Mouse (Mus musculus) layer of hippocampus, adult 8-10 months (tissue): ENCODE results near the gene Sh2d4b. TPM values are rescaled to one million over a fixed set of nuclear protein-coding genes. Genes with fewer than 3 reads are reported as not detected.

Source experiments
- DNase-seq, 2 experiments: peaks; one replicate each; pipeline ENCODE4 v3.0.0; 2022; ENCODE audit warnings: low spot score in 2 of 2
- total RNA-seq, 4 experiments: library from RNA; stranded (reverse); gene quantifications; 2 replicates each; pipeline ENCODE4 v1.2.4; 2022

The Sh2d4b gene
- 1 to 10 TPM; 1.7 to 2.6 (median 2.4) TPM for total RNA-seq

DNA sequence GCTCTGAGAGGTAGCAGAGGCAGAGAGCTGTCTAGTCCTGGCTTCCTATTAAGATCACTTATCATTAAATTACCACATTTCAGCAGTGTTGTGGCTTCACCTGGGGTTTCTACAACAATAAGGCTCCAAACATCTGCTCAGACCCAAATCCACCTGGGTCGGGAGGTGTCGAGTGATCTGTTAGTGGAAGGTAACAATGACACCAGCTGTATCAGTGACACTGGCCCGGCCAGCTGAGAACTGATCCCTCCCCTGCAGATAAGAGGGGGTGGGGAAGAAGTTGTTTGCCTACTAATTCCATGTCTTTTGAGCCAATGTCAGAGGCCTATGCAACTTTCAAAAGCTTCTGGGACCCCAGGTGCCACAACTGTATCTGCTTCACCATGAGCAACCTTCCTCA lies at the start of gene Sh2d4b:
TSS of gene Sh2d4b (minus strand) at position 71 of the 400 bp plus-strand sequence.
- DNase-seq = no peak

DNA sequence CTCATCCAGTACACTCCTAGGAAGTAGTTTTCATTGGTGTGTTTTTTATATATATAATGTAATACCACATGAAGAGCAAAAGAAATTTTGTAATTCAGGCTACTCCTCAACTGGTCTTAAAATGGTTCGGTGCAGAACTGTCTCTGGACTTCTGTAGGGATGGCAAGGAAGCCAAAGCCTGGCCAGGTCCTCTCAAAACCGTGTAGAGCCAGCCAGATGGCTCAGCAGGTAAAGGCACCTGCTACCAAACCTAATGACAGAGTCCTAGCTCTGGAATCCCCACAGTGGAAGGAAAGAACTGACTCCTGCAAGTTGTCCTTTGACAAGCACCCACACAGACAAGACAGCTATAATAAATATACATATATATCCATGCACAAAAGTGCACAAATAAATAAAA lies 49.4 kb upstream of the Sh2d4b start:
- DNase-seq = no peak

DNA sequence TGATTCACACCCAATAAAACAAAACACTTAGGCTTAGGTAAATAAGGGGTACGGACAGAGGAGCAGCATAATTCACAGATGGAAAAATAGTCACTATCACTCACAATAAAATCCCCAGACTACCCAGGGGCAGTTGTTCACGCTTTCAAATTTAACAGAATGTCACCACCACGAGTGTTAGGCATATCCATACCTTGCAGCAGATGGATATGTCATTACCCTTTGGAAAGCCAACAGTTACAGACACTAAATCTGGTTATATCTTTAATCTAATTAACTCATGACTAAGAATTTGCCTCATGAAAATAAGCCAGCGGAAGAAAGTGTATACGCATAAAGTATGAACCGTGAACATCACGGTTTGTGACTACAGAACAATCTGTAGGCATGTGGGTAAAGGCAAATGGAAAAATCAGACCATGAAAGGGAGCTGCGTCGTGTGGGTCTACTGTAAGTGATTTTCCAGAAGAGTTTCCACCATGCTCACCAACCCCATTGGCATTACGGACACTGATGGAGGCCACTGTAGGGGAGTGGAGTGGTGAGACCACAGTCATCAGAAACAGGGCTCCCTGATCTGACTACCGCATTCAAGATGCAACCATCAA lies 45.4 kb upstream of the Sh2d4b start:
- DNase-seq = no peak

DNA sequence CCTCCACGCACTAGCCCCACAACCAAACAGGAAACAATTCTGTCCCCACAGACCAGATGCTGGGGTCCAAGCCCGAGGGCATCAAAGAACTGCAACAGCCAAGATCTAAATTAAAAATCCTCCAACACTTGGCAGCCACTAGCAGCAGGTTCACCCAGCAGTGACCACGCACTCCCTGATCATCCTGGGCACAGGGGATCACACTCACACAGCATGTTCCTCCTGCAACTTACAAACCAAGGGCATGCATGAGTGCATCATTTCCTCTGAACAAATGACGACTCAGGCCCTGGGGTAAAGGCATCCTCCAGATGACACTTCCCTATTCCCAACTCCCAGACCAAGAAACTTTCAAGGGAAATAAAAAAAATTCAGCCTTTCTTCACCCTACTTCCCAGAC lies 44.0 kb upstream of the Sh2d4b start:
- DNase-seq = no peak

DNA sequence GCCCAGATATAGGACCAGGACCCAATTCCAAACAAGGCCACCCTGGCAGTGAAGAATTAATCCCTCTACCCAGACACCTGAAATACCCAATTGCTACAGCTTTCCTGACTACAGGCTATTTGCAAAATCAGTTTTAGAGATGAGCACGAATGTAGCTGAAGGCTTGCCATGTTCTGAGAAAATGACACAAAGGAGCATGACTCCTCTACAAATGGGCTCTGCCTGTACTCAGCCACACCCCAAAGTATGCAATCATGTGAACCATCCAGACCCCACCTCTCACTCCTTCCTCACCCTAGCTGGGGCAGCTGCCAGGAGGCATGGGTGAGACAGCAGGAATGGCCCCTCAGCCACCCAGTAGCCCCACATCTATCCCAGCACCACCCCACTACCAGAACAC lies 42.4 kb upstream of the Sh2d4b start:
- DNase-seq = no peak

DNA sequence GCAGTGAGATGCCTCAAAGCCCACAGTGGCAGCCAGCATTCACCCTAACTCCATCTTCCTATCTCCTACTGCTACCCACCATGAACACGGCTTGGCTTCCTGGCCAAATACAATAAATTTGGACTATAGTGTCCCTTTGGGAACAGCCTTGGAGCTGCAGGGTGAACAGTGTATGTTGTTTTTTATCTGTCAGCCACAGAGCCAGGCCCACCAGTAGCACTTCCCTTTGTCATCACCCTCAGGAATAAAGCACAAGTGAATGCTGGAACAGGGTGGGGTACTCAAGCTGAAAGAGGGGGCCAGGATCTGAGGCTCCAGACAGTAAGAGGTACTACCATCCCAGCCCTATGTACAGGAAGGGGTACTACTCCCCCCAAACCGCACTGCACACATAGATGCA lies 42.0 kb upstream of the Sh2d4b start:
- no peak for DNase-seq

DNA sequence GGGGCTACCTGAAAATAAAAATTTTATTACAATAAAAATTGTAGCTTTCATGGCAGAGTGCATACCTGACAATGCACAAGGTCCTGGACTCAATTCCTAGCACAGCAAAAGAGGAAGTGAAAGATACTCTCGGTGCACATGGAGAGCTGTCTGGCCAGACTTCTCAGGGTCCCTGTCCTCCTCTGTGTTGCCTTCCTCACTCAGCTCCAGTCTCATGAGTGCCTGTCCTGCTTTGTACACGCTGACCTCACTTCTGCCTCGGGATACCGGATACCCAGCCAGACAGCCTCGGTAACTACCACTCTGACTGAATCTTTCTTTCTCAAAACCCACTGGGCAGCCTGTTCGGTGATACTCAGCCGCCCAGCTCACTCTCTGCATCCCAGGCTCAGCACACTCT lies 40.3 kb upstream of the Sh2d4b start:
- no peak for DNase-seq

DNA sequence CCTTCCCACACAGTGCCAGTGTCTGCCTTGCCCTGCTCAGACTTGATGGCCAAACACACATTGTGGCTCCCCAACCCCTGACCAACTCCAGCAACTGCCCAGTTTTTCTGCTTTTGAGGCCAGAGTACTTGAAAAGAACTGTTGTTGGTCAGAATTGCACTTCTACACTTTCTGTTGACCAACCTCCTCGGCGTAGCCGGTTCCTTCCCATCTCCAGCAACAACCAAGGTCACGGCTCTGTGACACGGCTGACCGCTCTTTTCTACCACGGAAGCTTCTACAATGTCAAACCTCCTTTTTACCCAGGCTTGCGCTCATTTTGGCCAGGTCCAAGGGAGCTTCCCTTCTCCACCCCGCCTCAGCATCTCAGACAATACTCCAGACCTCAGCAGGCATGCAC lies 39.2 kb upstream of the Sh2d4b start:
- DNase-seq = no peak

DNA sequence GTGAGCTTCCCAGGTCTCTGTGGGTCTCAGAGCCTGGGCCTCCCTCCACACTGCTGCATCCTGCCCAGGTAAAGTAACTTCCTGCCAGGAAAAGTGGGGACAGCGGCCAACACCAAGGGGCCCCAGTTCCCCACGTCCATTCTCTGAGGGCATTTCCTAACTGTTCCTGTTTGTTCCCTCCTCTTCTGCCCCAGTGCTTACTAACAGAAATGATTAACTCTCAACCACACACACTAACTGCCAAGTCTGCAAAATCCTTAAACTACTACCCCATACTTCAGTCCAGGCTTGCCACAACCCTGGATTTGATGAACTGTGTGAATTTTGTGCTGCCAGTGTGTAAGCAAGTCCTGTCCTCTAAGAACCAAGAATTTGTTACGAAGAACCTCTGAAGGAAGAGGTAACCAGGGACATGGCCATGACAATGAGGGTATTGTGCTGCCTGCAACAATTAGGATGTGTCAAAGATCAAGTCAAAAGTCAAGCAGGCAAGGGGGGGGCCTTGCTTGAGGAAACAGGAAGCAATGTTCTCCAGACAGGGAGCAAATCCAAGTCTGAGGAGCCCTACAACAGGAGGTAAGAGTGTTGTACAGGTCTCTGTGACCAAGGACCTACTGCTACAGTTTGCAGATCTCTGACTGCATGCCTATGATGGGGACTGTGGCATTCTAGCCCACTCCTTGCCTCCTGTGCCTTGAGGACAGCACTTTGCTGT lies 38.2 kb upstream of the Sh2d4b start:
- no peak for DNase-seq

DNA sequence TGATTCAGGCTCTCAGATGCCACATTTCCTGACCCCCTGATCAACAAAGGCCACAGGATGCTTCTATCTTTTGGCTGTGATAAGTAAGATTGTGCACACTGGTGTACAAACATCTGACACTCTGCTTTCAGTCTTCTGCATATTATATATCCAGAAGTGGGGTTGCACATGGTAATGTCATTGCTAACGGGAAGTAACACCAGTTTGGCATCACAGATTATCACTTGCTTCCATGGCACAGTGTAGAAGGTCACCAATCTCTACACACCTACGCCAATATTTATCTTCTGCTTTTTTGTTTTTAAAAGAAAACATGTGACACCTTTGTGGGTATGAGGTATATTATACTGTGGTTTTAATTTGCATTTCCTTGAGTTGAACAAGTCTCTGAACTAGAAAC lies 36.9 kb upstream of the Sh2d4b start:
- no peak for DNase-seq

DNA sequence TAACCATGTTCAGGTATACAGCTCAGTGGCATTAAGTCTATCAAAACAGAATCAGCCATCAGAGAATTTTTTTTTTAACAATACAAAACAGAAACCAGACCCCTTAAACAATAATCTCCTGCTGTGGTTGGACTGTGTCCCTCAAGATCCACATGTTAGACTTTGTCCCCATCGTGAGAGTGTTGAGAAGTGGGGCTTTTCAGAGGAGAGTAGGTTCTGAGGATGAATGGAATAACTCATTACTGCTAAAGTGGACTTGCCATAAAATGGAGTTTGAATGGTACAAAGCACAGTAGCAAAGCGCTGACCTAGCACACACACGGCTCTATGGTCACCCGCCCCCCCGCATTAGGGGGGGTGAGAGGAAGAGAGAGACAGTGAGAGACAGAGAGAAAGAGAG lies 35.8 kb upstream of the Sh2d4b start:
- DNase-seq = no peak

DNA sequence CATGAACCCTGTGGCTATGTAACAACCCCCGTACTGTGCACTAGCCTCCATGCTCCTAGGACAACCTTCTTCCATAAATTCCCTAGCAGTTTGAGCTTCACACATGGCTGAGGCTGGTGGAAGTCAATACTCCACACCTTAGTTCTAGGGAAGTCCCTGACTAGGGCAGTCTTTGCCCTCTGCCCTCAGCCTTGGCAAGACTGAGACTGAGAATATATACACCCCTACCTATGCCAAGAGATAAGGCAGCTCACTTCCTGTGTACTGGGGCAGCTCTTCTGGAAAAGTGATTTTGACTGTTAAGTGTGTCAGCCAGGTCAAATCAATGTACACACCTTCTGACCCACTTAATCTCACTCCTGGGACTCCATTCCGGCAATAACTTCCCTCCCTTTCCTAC lies 34.0 kb upstream of the Sh2d4b start:
- no peak for DNase-seq

DNA sequence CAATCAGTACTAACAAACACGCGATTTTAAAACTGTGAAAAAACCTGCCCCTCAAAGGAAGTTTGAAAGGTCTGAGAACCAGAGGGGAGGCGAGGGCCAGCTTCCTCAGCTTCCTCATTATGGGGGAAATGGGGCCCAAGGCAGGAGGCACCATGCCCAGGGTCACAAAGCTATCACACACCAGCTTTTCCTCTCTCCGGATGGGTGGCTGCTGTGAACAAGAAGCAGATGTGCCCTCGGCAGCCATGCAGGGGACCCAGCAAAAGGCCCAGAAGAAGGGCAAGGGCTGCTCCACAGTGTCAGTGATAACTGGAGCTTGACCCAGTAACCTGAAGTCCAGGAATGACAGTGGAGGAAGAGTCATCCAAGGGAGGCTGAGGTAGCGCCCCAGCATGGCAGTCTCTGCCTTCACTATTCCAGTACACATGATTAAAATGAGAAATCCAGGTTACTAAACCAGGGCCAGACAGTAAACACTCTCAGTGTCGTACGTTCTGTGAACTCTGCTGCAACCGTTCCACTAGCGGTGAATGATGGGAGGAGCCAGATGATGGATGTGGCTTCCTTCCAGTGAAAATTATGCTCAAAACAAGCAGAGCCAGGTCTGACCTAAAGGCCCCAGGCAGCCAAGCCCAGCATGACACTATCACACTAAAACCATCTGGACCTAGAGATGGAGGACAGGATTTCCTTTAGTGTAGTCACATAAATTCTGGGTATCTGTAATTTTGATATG lies 31.5 kb upstream of the Sh2d4b start:
- DNase-seq = no peak

DNA sequence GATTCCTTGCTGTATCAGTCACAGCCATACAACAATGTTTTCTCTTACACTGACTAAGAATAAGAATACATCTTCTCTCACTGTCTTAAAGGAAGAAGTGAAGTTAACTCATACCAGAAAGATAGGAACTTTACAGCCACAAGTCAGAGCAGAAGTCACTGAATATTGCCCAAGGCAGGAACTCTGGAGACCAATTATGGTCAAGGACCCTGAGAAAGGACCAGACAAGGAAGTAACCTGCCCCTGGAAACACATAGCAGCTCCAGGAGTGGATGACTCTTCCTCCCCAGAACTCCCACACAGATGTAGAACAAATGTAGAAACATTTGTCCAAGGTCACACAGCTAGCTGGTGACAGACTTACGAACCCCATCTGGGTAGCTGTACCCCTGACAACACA lies 28.2 kb upstream of the Sh2d4b start:
- DNase-seq = no peak

DNA sequence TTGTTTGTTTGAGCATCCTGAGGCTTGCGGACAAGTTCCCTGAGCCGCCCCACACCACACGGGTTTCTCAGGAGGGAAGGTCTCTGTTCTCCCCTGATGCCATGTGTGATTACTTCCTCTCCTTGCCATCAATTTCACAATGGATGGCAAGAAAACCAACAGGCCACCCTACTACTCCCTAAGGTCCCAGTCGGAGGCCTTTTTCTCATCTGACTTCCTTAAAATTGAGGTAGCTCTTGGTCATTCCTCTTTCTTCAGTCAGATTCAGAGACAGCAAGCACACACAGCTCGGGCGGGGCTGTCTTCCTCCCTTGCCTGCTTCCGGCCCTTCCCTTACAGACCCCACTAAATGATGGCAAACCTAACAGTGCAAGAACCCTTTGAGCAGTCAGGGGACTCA lies 26.5 kb upstream of the Sh2d4b start:
- DNase-seq = no peak

DNA sequence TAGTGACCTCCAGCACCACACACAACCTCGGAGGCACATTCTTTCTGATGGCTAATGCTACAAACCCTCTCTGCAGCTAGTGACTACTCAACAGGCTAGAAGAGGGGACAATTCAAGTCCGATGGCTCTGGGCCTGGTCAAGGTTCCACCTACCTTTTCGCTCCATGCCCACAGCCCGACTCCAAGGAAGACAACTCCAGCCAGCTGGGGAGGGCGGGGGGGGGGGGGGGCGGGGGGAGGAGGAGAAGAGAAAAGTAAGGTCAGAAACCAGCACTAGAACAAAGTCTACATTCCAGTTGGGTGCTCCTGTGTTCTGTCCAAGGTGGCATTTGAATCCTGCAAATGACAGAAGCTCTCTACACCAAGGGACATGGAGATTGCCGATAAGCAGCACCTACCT lies 25.4 kb upstream of the Sh2d4b start:
- DNase-seq = no peak

DNA sequence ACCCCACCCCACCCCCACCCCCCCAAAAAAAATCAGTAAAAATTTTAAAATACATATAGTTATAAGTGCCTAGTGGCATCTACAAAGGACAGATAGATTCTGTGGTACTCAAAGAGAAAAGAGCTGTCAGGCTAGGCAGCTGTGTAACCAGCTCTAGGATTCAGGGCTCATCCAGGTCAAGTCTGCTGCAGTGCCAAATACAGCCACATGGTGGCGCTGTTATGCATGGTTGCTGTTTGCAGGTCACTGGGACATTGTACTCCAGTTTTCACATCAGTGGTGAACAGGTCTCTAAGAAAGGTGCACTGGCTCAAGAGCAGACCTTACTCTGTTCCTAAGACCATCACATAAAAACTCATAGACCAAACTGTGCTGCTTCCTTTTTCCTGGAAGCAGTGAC lies 24.6 kb upstream of the Sh2d4b start:
- DNase-seq = peak; percentile 81 to 95

DNA sequence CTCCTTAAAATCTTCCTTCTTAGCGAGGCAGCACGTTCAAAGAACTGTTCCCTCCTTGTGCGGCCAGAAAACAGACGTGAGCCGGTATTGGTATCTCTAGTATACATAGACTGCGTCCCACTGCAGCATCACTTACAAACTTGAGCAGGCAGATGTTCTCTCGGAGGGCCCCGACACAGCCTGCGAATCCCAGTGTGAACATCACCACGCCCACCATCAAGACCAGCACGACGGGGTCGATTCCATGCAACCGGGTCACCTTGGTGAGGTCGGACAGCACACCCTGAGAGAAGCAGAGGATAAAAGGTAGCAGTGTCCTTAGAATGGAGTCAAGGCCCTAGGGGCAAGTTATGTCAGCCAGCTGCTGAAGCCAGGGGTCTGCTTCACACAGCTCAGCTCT lies 23.6 kb upstream of the Sh2d4b start:
- DNase-seq = no peak

DNA sequence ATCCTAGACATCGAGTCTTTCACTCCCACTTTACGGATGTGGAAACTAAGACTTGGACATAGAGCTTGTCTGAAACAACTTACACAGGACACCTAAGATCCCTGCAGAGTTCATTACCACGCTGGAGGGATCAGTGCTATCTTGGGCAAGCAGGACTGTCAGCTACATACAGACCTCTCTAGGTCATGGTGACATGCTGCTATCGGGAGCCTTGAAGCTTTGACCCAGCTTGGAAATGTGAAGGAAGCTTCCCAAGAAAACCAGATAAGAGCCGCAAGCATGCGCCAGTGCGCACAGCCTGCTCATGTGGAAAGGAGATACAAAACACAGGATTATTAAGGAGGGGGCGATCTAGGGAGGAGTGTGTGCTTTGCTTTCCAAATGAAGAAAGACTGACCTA lies 22.8 kb upstream of the Sh2d4b start:
- no peak for DNase-seq

DNA sequence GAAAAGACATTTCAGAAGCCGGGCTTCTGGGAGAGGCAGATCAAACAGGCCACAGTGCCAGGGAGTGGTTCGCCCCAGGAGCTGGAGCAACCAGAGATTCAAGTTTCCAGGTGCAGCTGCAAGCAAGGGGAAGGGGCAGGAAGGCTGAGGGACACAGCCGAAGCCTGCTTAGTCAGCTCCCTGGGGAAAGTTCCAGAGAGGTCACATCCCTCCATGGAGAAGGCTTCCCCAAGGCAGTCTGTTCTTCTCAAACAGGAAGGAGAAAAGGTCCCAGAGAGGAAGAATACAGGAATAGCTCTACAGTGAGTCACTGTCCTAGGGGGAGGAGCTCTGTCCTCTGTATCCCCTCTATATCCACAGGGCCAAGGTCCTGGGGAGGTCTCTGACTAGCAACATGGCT lies 21.6 kb upstream of the Sh2d4b start:
- no peak for DNase-seq

DNA sequence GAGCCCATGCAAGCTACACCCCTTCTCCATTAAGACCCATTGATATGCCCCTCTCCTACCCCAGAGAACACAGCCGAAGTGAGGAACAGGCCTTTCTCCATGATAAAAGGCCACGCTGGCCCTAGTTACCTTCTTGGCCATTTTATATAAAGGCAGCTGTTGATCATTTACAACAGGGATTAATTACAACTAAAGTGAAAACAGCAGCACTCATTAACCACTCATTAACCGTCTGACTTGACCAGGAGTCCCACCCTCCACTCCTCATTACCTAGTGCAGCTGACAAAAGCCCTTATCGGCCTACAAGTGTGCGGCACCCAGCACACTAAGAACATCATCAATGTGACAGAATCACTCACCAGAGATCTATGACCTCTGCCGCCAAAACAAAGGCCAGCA lies 20.6 kb upstream of the Sh2d4b start:
- no peak for DNase-seq

DNA sequence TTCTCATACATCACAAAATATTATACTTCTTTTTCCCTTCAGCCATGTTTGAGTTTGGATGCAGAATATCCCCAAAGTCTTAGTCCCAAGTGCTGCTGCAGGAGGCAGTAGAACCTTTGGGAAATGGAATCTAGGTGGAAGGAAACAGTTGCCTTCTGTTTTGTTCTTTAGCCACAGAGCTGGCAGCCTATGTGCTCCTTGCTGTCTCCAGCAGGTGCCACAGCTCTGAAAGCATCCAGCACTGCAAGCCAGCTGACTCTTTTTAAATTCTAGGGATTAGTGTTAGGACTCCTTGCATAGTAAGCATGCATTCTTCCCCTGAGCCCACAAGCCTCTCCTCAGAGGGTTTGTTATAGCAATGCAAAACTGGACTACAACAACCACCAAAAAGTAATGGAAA lies 18.5 kb upstream of the Sh2d4b start:
- DNase-seq = no peak

DNA sequence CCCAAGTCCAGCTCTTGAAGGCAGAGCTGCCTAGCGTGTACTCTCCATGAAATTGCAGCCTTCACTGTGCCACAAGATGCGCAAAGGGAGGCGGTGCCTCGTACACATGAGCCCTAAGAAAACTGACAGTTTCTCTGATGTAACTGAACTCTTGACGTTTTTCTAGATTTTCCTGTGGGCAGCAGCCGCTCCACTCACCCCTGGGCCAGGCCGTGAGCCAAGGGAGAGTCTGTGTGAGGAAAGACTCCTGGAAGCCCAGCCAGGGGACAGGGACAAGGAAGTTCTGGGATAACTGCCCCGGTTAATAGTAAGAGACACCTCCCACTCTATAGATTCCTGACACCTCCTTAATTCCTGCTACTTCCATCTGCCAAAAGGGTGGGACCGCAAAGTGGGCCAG lies 15.7 kb upstream of the Sh2d4b start:
- DNase-seq = no peak
